Mouse (Mus musculus) bone marrow macrophage, adult 2 months (primary cell): Measurements from ENCODE around the gene Cnnm1.

Source experiments
- CTCF ChIP-seq: IDR thresholded peaks from 2 replicates; pipeline ENCODE4 v1.5.1; 2012; ENCODE audit warnings: low read depth, mild to moderate bottlenecking, low read length, moderate library complexity
- POLR2A ChIP-seq: IDR thresholded peaks from 2 replicates; pipeline ENCODE4 v1.6.1; 2012; ENCODE audit warnings: mild to moderate bottlenecking, low read depth, low read length, borderline replicate concordance

GRCm38 (mm10) chr19:43464294-43464687 lies 24.1 kb downstream of the Cnnm1 start:
- TF ChIP-seq CTCF (no peak), POLR2A (no peak)
